Mouse (Mus musculus): ENCODE data around the gene Il4.

DNA sequence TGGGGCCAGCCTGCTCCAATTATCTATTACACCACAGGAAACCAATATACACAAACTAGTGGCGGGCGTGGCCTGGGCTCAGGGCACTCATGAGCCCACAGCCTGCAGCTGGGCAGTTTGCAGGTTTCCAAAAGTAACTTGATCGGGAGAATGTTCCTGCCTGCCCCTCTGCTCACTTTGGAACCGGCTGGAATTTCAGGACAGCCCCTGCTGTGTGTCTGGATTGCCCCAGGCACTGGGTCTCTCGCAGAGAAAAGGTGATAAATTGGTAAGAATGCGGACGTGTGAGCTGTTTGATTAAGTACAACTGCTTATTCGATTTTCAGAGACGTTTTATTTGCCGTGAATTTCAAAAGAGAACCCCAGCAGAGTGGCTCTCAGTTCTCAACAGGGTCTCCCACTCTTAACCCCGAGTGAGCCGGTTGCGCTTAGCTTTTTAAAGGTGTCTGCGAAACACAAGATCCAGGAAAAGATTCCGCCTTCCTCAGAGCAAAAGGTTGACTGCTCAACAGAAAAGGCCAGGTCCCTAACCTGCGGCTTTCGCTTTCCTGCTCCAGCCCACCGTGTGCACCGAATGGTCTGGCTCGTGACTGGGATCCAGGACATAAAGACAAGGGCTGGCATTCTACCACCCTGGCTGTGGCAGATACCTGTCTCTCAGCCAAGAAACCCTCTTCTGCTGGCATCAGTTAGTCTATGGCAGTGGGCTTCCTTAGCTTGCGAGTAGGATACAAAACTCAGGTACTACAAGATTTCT lies 18.8 kb upstream of the Il4 start:
- TF ChIP-seq EP300 (IDR thresholded peaks at IDR 0.05; ENCODE audit: insufficient read depth, low read depth, low read length) (no peak), POLR2A (IDR thresholded peaks at IDR 0.05; ENCODE audit: insufficient read depth, low read depth, low read length) (no peak)
